Mouse (Mus musculus) neural tube, embryonic 15.5 days (tissue): ENCODE data around the gene Glcci1. TPM values are rescaled to one million over a fixed set of nuclear protein-coding genes. Genes with fewer than 3 reads are reported as not detected.

Experiments used
- ATAC-seq: fragments of 200-750 bp; cut with Nextera tagmentation; 2 replicates; pipeline ENCODE4 v1.8.0; 2017; ENCODE audit warnings: mild to moderate bottlenecking, moderate TSS enrichment, moderate library complexity; ENCODE audit not compliant: low FRiP score
- H3K27ac ChIP-seq: fragments of 300-500 bp; sonication (generic); replicated peaks from 2 replicates; pipeline ENCODE4 v1.5.1; 2015; ENCODE audit warnings: mild to moderate bottlenecking, inconsistent platforms
- H3K27me3 ChIP-seq: fragments of 300-500 bp; sonication (generic); replicated peaks from 2 replicates; pipeline ENCODE4 v1.6.1; 2015; ENCODE audit warnings: inconsistent platforms
- H3K36me3 ChIP-seq: fragments of 300-500 bp; sonication (generic); 2 replicates; pipeline ENCODE4 v1.6.1; 2015; ENCODE audit warnings: inconsistent platforms
- H3K4me1 ChIP-seq: fragments of 300-500 bp; sonication (generic); 2 replicates; pipeline ENCODE4 v1.6.1; 2015; ENCODE audit warnings: inconsistent platforms
- H3K4me2 ChIP-seq: fragments of 300-500 bp; sonication (generic); 2 replicates; pipeline ENCODE4 v1.6.1; 2015; ENCODE audit warnings: inconsistent platforms, mild to moderate bottlenecking, moderate library complexity
- H3K4me3 ChIP-seq: fragments of 300-500 bp; sonication (generic); replicated peaks from 2 replicates; pipeline ENCODE4 v1.5.1; 2015; ENCODE audit warnings: mild to moderate bottlenecking, inconsistent platforms
- H3K9ac ChIP-seq: fragments of 300-500 bp; sonication (generic); replicated peaks from 2 replicates; pipeline ENCODE4 v1.6.1; 2015; ENCODE audit warnings: mild to moderate bottlenecking, inconsistent platforms
- H3K9me3 ChIP-seq: fragments of 300-500 bp; sonication (generic); replicated peaks from 2 replicates; pipeline ENCODE4 v1.6.1; 2016; ENCODE audit warnings: inconsistent platforms
- WGBS: fragments of 180-500 bp; shearing (Covaris S2); methylation state at CpG from one replicate; pipeline ENCODE4 v1.1.7; 2015; ENCODE audit warnings: mixed read lengths; 5-methylcytosine and 5-hydroxymethylcytosine counted together
- polyA plus RNA-seq: library from polyadenylated mRNA; unstranded; fragments of >200 nt; fragmentation: Nextera tagmentation; extraction: Ambion mirVana; gene quantifications from 2 replicates; pipeline ENCODE4 v1.2.1, GENCODE M21; 2015

Glcci1 gene
- polyA plus RNA-seq, 1 experiment from 2014 or later = 7.2 TPM

DNA sequence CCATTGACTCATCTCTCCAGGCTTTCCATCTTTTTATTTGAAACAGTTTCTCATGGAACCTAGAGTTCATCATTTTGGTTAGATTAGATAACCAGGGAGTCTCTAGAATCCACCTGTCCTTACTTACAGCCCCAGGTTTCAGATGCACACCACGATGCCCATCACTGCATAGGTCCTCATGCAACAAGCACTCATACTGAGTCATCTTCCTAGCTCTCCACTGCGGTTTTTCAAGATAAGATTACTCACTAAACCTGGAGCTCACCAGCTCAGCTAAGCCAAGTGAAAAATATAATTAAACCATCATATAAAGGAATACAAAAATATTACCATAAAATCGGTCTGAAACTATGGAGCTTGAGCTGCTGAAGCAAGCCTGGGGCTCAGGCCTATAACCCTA, 74.5 kb downstream of the Glcci1 start:
- no peaks in the 10 kb centered on the region for H3K27me3 ChIP-seq
- 93% methylated on average over 3 of the region's 3 CpGs for WGBS
- no peak overlapping the region for H3K4me2 ChIP-seq
- H3K4me3 ChIP-seq = no peak overlapping the region
- H3K36me3 ChIP-seq = no peaks in the 10 kb centered on the region
- no peak overlapping the region for H3K9ac ChIP-seq
- H3K4me1 ChIP-seq = no peaks in the 10 kb centered on the region
- H3K27ac ChIP-seq = no peak overlapping the region
- no peaks in the 10 kb centered on the region for H3K9me3 ChIP-seq
- no peak for ATAC-seq

DNA sequence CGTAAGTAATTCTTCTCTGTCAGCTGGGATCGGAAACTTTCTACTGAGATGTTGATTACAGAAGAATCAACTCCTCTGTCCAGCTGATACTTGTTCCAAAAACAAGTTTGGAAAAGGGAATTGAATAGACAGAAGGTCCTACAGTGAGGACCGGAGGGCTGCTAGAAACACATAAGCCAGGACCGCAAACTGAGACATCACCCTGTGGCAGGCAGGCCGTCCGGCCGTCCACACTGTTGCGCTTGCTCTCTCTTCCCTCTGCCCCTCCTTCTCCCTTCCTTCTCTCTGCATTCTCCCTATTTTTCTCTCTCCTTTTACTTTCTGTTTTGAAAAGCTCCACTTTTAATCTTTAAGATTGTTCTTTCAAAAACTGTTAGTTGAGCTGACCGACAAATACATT, 82.3 kb downstream of the Glcci1 start:
- no peaks in the 10 kb centered on the region for H3K36me3 ChIP-seq
- no peaks in the 10 kb centered on the region for H3K9me3 ChIP-seq
- WGBS = 92% methylated on average over 9 of the region's 9 CpGs
- no peak overlapping the region for H3K9ac ChIP-seq
- no peak for ATAC-seq
- no peak overlapping the region for H3K27ac ChIP-seq
- H3K27me3 ChIP-seq = no peaks in the 10 kb centered on the region
- H3K4me1 ChIP-seq = no peaks in the 10 kb centered on the region
- H3K4me3 ChIP-seq = no peak overlapping the region
- H3K4me2 ChIP-seq = no peak overlapping the region

GRCm38 (mm10) chr6:8617369-8617768, 108.0 kb downstream of the Glcci1 start:
- ATAC-seq = no peak
- Histone ChIP-seq H3K4me3 (no peak overlapping the region), H3K27ac (no peak overlapping the region), H3K4me2 (no peak overlapping the region), H3K4me1 (no peaks in the 10 kb centered on the region), H3K27me3 (no peaks in the 10 kb centered on the region), H3K36me3 (no peaks in the 10 kb centered on the region), H3K9me3 (no peaks in the 10 kb centered on the region), H3K9ac (no peak overlapping the region)
- 87% methylated on average over 2 of the region's 2 CpGs for WGBS

GRCm38 (mm10) chr6:8619582-8620350, 110.4 kb downstream of the Glcci1 start:
- Histone ChIP-seq H3K36me3 (no peaks in the 10 kb centered on the region), H3K4me3 (no peak overlapping the region), H3K27ac (no peak overlapping the region), H3K9me3 (no peaks in the 10 kb centered on the region), H3K27me3 (no peaks in the 10 kb centered on the region), H3K4me1 (no peaks in the 10 kb centered on the region), H3K9ac (no peak overlapping the region), H3K4me2 (no peak overlapping the region)
- WGBS = 82% methylated on average over 4 of the region's 4 CpGs
- no peak for ATAC-seq

- no peaks in the 10 kb centered on the region for H3K27me3 ChIP-seq
- H3K4me2 ChIP-seq = no peak overlapping the region
- H3K4me3 ChIP-seq = no peak overlapping the region
- no peaks in the 10 kb centered on the region for H3K36me3 ChIP-seq
- no peak overlapping the region for H3K27ac ChIP-seq
- no peak for ATAC-seq
- no peaks in the 10 kb centered on the region for H3K4me1 ChIP-seq
- no peak overlapping the region for H3K9ac ChIP-seq
- 71% methylated on average over 3 of the region's 3 CpGs for WGBS
- H3K9me3 ChIP-seq = no peaks in the 10 kb centered on the region
Observed at GRCm38 (mm10) chr6:8623045-8623444, 113.6 kb downstream of the Glcci1 start.

GRCm38 (mm10) chr6:8628226-8628625, 118.8 kb downstream of the Glcci1 start:
- Histone ChIP-seq H3K9ac (no peak overlapping the region), H3K36me3 (peaks cover 4% of the 10 kb centered on the region; the same call in 1 of the 2 replicates), H3K27ac (no peak overlapping the region), H3K4me3 (no peak overlapping the region), H3K4me2 (no peak overlapping the region), H3K27me3 (no peaks in the 10 kb centered on the region), H3K9me3 (no peaks in the 10 kb centered on the region), H3K4me1 (no peaks in the 10 kb centered on the region)
- 92% methylated on average over 8 of the region's 8 CpGs for WGBS
- ATAC-seq = no peak

- H3K9me3 ChIP-seq = no peaks in the 10 kb centered on the region
- ATAC-seq = no peak
- WGBS = 87% methylated on average over 7 of the region's 7 CpGs
Observed at GRCm38 (mm10) chr6:8628715-8629267, 119.4 kb downstream of the Glcci1 start.

DNA sequence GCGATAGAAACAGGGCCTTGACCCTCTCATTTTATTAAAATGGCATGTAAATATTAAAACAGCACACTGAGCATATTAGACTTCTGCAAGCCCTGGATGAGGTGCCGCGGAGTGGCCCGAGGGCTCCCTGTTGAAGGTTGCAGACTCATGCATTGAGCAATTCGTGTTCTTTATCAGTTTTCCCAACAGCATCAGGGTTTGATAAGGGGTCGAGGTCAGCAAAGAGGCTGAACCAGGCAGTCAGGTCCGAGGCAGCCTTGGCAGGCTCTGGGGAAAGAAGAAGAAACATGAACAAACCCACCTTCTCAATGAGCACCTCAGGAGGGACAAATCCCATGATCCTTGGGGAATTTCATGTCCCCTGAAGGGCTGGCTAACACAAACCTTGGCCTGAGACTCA, 121.1 kb downstream of the Glcci1 start:
- 90% methylated on average over 7 of the region's 7 CpGs for WGBS

More at GRCm38 (mm10) chr6:8628715-8629267, 119.4 kb downstream of the Glcci1 start:
- Histone ChIP-seq H3K9ac (no peak overlapping the region), H3K27ac (no peak overlapping the region), H3K4me3 (no peak overlapping the region), H3K4me1 (no peaks in the 10 kb centered on the region), H3K36me3 (peaks cover 4% of the 10 kb centered on the region; the same call in 1 of the 2 replicates), H3K4me2 (no peak overlapping the region), H3K27me3 (no peaks in the 10 kb centered on the region)

DNA sequence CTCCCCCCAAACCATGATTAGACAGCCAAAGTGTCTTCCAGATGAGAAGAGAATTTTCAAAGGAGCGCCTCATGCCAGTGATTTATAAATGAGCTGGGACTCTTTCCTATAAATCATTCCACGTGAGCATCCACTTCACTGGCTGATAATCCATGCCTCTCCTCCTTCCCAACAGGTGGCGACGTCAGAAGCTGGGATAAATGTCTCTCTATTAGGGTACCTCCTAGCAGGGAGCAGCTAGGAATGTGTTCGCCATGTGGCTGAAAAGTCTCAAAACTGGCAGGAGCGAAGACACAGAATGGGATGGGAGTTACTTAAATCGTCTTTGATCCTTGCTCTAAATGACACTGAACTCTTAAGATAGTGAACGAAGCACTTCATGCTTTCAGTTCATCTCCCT, 122.0 kb downstream of the Glcci1 start:
- H3K4me3 ChIP-seq = no peak overlapping the region
- ATAC-seq = no peak
- WGBS = 73% methylated on average over 8 of the region's 8 CpGs
- H3K27me3 ChIP-seq = no peaks in the 10 kb centered on the region
- H3K36me3 ChIP-seq = peaks cover 6% of the 10 kb centered on the region
- H3K9ac ChIP-seq = no peak overlapping the region
- H3K4me2 ChIP-seq = no peak overlapping the region
- H3K9me3 ChIP-seq = no peaks in the 10 kb centered on the region
- no peak overlapping the region for H3K27ac ChIP-seq
- no peaks in the 10 kb centered on the region for H3K4me1 ChIP-seq

More for the DNA sequence above, 121.1 kb downstream of the Glcci1 start:
- no peak overlapping the region for H3K9ac ChIP-seq
- no peak for ATAC-seq
- no peaks in the 10 kb centered on the region for H3K27me3 ChIP-seq
- H3K4me1 ChIP-seq = no peaks in the 10 kb centered on the region
- H3K27ac ChIP-seq = no peak overlapping the region
- peaks cover 4% of the 10 kb centered on the region; the same call in 1 of the 2 replicates for H3K36me3 ChIP-seq
- H3K9me3 ChIP-seq = no peaks in the 10 kb centered on the region
- H3K4me2 ChIP-seq = no peak overlapping the region
- H3K4me3 ChIP-seq = no peak overlapping the region

DNA sequence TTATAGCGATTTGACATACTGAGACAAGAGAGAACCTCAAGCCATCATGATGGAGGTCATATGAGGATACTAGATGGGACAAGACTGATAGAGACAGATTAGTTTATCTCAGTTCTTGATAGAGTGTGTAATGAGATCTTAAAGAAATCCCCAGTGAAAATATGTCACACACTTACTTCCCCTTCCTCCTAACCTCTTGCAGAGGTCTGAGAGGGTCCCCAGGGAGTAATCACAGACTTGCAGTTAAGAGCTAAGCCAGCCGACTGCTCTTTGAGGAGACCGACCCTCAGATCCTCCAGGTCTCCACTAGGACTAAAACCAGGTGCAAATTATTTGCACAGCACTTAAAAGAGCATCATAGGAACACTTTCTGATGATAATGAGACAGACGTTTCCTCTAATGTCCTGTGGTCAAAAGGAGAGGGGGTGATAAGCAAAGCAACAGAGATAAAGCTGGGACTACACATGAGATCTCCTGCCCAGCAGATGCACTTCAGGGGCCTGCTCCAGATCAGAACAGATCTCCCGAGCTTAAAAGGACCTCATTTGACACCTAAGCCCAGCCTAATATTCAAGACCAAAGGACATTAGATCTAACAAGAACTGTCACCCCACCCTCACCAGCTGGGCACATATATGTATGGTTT, 122.7 kb downstream of the Glcci1 start:
- no peak overlapping the region for H3K4me2 ChIP-seq
- no peaks in the 10 kb centered on the region for H3K4me1 ChIP-seq
- no peak for ATAC-seq
- no peak overlapping the region for H3K27ac ChIP-seq
- H3K9ac ChIP-seq = no peak overlapping the region
- no peaks in the 10 kb centered on the region for H3K9me3 ChIP-seq
- H3K4me3 ChIP-seq = no peak overlapping the region
- WGBS = 79% methylated on average over 5 of the region's 5 CpGs
- peaks cover 9% of the 10 kb centered on the region for H3K36me3 ChIP-seq
- H3K27me3 ChIP-seq = no peaks in the 10 kb centered on the region

DNA sequence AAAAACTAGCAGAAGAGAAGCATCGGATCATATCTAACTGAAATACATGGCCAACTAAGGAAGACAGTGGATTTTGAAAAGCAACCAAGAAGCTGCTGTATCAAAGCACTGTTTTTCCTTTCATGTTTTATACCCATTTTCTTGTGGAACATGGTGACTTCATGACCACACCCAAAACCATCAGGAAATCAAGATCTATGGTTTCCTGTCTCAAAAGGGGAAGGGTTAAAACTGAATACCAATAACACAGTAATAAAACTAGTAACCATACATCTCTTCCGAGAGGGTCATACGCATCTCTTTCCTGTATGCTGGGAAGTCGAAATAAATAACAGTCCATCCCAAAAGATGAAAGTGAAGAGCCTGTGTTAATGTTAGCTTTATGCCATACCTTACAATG, 123.3 kb downstream of the Glcci1 start:
- Histone ChIP-seq H3K4me2 (no peak overlapping the region), H3K36me3 (peaks cover 12% of the 10 kb centered on the region), H3K9ac (no peak overlapping the region), H3K27me3 (no peaks in the 10 kb centered on the region), H3K9me3 (no peaks in the 10 kb centered on the region), H3K27ac (no peak overlapping the region), H3K4me3 (no peak overlapping the region), H3K4me1 (no peaks in the 10 kb centered on the region)
- no peak for ATAC-seq
- 94% methylated on average over 4 of the region's 4 CpGs for WGBS

GRCm38 (mm10) chr6:8638122-8638521, 128.7 kb downstream of the Glcci1 start:
- H3K4me3 ChIP-seq = no peak overlapping the region
- no peak overlapping the region for H3K4me2 ChIP-seq
- no peak overlapping the region for H3K9ac ChIP-seq
- H3K27me3 ChIP-seq = no peaks in the 10 kb centered on the region
- no peaks in the 10 kb centered on the region for H3K9me3 ChIP-seq
- WGBS = 87% methylated on average over 4 of the region's 4 CpGs
- no peaks in the 10 kb centered on the region for H3K4me1 ChIP-seq
- no peak for ATAC-seq
- H3K36me3 ChIP-seq = peaks cover 9% of the 10 kb centered on the region
- no peak overlapping the region for H3K27ac ChIP-seq
